Mouse (Mus musculus) embryonic fibroblast, embryonic 13.5 days (primary cell): ENCODE measurements at regions not wholly inside any gene's neighbourhood (a gene's known extent, or its start where the extent isn't known, plus 50 kb on each side); places are given as distances from the start of the nearest gene placed in this dataset.

Experiments
- H3K27ac ChIP-seq: 2 replicates; pipeline ENCODE4 v1.5.1; 2012; ENCODE audit warnings: low read length, control low read depth, inconsistent platforms; ENCODE audit not compliant: insufficient read depth
- H3K4me1 ChIP-seq: 2 replicates; pipeline ENCODE4 v1.6.1; 2011; ENCODE audit warnings: low read length; ENCODE audit not compliant: control insufficient read depth, insufficient read depth
- H3K4me3 ChIP-seq: 2 replicates; pipeline ENCODE4 v1.5.1; 2011; ENCODE audit warnings: mild to moderate bottlenecking, control low read depth, low read length; ENCODE audit not compliant: insufficient read depth
- CTCF ChIP-seq: IDR thresholded peaks from 2 replicates; pipeline ENCODE4 v1.5.1; 2011; ENCODE audit warnings: mild to moderate bottlenecking, control low read depth, low read length, moderate library complexity, borderline replicate concordance; ENCODE audit not compliant: insufficient read depth
- POLR2A ChIP-seq: IDR thresholded peaks from 2 replicates; pipeline ENCODE4 v1.6.1; 2011; ENCODE audit warnings: low read depth, mild to moderate bottlenecking, control low read depth, low read length, moderate library complexity

DNA sequence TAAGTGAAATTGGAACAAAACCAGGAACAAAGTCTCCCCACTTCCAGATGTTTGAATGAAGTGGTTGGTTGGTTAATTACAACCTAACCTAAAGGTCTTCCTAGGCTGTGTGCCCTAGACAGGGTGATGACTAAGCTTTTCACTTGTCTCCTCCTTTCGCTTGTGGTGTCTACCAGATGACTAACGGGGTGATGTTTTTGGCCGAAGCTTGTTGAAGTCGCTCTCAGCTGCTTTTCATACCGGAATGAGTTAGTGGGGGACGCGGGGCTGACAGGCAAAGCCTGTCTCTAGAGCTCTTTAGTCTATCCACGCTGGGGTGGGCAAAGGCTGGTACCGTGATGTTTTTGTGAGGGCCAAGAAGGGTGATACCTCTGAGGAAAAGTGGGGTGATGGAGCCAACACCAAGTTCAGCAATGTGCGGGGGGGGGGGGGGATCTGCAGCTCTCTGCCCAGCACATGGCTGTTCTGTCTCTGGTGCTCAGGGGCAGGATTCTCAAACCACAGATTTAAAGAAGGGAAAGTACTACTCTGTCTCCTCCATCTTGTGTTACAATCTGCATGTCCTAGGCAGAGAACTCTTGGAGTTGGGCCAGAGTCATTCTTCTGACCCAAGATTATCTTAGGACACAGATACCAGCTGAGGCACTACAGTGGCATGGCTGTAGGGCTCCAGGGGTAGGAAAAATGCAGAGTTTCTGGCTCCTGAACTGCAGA is 73.8 kb upstream of the Tspan8 start:
- H3K27ac ChIP-seq = peak overlapping the region; percentile 85
- H3K4me3 ChIP-seq = no peak overlapping the region
- no peaks in the 10 kb centered on the region for H3K4me1 ChIP-seq
- TF ChIP-seq POLR2A (no peak), CTCF (no peak)

DNA sequence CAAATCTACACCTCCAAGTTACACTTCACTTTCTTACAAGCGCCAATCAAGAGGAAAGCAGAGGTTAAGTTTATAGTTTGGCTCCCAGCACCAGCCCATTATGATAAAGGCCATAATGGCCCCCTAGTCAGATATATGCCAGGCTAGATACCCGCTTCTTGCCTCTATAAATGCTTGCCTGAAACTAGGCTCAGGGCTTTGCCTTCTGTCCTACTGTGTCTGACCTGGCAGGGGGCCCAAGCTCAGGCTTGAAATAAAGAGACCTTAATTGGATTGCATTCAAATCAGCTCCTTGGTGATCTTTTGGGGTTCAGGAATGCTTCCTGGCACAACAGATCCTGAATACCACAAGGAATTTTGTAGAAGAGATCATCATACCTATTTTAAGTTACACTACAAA is 66.8 kb upstream of the Tspan8 start:
- TF ChIP-seq POLR2A (no peak), CTCF (no peak)
- Histone ChIP-seq H3K4me1 (no peaks in the 10 kb centered on the region), H3K27ac (peak overlapping the region; percentile 34; the same call in 1 of the 2 replicates), H3K4me3 (no peak overlapping the region)

DNA sequence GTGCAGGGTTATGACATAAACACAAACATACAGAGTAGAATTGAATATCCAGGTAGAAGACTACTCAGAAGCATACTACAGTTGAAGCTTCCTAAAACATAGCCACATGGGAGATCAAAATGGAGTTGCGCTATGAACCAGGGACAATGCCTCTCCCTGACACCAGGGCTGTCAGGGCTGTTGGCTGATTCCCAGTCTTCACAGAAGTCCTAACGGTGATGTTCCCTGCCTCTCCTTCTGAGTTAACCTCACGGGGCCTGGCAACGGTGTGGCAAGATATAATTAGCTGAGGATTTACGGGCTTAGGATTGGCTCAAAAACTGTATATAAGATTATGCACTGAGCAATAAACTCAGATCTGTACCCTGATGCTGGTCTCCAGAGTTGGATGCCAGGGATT is 66.4 kb upstream of the Tspan8 start:
- Histone ChIP-seq H3K27ac (no peak overlapping the region), H3K4me1 (no peaks in the 10 kb centered on the region), H3K4me3 (no peak overlapping the region)
- TF ChIP-seq CTCF = no peak
- no peak for TF ChIP-seq POLR2A

DNA sequence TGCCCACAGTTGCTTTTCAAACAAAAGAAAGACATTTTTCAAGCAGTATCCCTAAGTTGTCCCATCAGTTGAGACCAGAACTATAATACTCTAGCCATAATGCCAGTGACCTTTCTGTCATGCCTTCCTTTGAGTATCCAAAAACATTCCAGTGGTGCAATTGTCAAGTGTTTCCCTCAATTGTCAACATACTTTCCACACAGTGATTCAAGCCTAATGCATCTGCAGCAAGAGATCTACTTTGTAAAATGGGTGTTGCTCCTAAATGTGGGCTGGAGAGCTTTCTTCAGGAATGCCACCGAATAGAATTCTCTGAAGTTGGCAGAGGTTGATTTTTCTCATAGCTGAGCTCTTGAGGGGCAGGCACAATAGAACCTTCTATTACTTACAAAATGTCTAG is 58.0 kb upstream of the Tspan8 start:
- TF ChIP-seq POLR2A (no peak), CTCF (no peak)
- Histone ChIP-seq H3K4me1 (no peaks in the 10 kb centered on the region), H3K4me3 (no peak overlapping the region), H3K27ac (peak overlapping the region; percentile 99)
